Mouse (Mus musculus): Measurements from ENCODE around the gene Cd101. TPM values are rescaled to one million over a fixed set of nuclear protein-coding genes. Genes with fewer than 3 reads are reported as not detected.
A peak's percentile ranks its signal among the peaks of the same experiment; 100 is the strongest.

Cd101 gene
- polyA plus RNA-seq, 1 experiment from 2014 or later, result 0.09 TPM

- H3K4me3 ChIP-seq (ENCODE audit: low read depth, low read length), result no peak overlapping the region
- ATAC-seq (ENCODE audit: low read depth), result no peak
- H3K9me3 ChIP-seq (replicated peaks; ENCODE audit: control insufficient read depth, low read length), result no peaks in the 10 kb centered on the region
- 54% methylated on average over 2 of the region's 2 CpGs for WGBS (ENCODE audit: insufficient replicate concordance)
- H3K4me2 ChIP-seq (ENCODE audit: low read depth, low read length), result no peak overlapping the region
- H3K9ac ChIP-seq (ENCODE audit: low read depth, low read length), result no peak overlapping the region
- H3K27ac ChIP-seq (ENCODE audit: low read length), result no peak overlapping the region
- no peaks in the 10 kb centered on the region for H3K36me3 ChIP-seq (ENCODE audit: control insufficient read depth, insufficient read depth)
- no peaks in the 10 kb centered on the region for H3K4me1 ChIP-seq (ENCODE audit: control insufficient read depth, low read depth, low read length)
- no peaks in the 10 kb centered on the region for H3K27me3 ChIP-seq (ENCODE audit: control insufficient read depth, insufficient read depth, low read depth, low read length)
These were observed 19.4 kb upstream of the Cd101 start for GRCm38 (mm10) chr3:101048781-101049180.

GRCm38 (mm10) chr3:101047586-101048275, 18.4 kb upstream of the Cd101 start:
- ATAC-seq (ENCODE audit: low read depth), result peak; percentile 56; the same call in 1 of the 2 replicates
- H3K27ac ChIP-seq (ENCODE audit: low read length), result no peak overlapping the region
- no peaks in the 10 kb centered on the region for H3K4me1 ChIP-seq (ENCODE audit: control insufficient read depth, low read depth, low read length)
- no peak overlapping the region for H3K4me3 ChIP-seq (ENCODE audit: low read depth, low read length)
- no peaks in the 10 kb centered on the region for H3K36me3 ChIP-seq (ENCODE audit: control insufficient read depth, insufficient read depth)
- no peaks in the 10 kb centered on the region for H3K27me3 ChIP-seq (ENCODE audit: control insufficient read depth, insufficient read depth, low read depth, low read length)
- WGBS (ENCODE audit: insufficient replicate concordance), result 64% methylated on average over 15 of the region's 15 CpGs
- H3K9ac ChIP-seq (ENCODE audit: low read depth, low read length), result no peak overlapping the region
- H3K4me2 ChIP-seq (ENCODE audit: low read depth, low read length), result no peak overlapping the region
- no peaks in the 10 kb centered on the region for H3K9me3 ChIP-seq (replicated peaks; ENCODE audit: control insufficient read depth, low read length)

- WGBS (ENCODE audit: insufficient replicate concordance), result 81% methylated on average over 15 of the region's 15 CpGs
- no peak overlapping the region for H3K27ac ChIP-seq (ENCODE audit: low read length)
- no peak for ATAC-seq (ENCODE audit: low read depth)
These were observed 16.1 kb upstream of the Cd101 start for GRCm38 (mm10) chr3:101045431-101045830.

GRCm38 (mm10) chr3:101044686-101045085, 15.3 kb upstream of the Cd101 start:
- WGBS (ENCODE audit: insufficient replicate concordance), result 70% methylated on average over 6 of the region's 6 CpGs
- Histone ChIP-seq H3K36me3 (ENCODE audit: control insufficient read depth, insufficient read depth) (no peaks in the 10 kb centered on the region), H3K27me3 (ENCODE audit: control insufficient read depth, insufficient read depth, low read depth, low read length) (no peaks in the 10 kb centered on the region), H3K4me2 (ENCODE audit: low read depth, low read length) (no peak overlapping the region), H3K4me1 (ENCODE audit: control insufficient read depth, low read depth, low read length) (no peaks in the 10 kb centered on the region), H3K27ac (ENCODE audit: low read length) (no peak overlapping the region), H3K9ac (ENCODE audit: low read depth, low read length) (no peak overlapping the region), H3K4me3 (ENCODE audit: low read depth, low read length) (no peak overlapping the region), H3K9me3 (replicated peaks; ENCODE audit: control insufficient read depth, low read length) (no peaks in the 10 kb centered on the region)
- ATAC-seq (ENCODE audit: low read depth), result no peak

More at GRCm38 (mm10) chr3:101045431-101045830, 16.1 kb upstream of the Cd101 start:
- H3K9me3 ChIP-seq (replicated peaks; ENCODE audit: control insufficient read depth, low read length), result no peaks in the 10 kb centered on the region
- H3K9ac ChIP-seq (ENCODE audit: low read depth, low read length), result no peak overlapping the region
- no peaks in the 10 kb centered on the region for H3K36me3 ChIP-seq (ENCODE audit: control insufficient read depth, insufficient read depth)
- no peak overlapping the region for H3K4me2 ChIP-seq (ENCODE audit: low read depth, low read length)
- no peaks in the 10 kb centered on the region for H3K4me1 ChIP-seq (ENCODE audit: control insufficient read depth, low read depth, low read length)
- H3K4me3 ChIP-seq (ENCODE audit: low read depth, low read length), result no peak overlapping the region
- H3K27me3 ChIP-seq (ENCODE audit: control insufficient read depth, insufficient read depth, low read depth, low read length), result no peaks in the 10 kb centered on the region

- no peak overlapping the region for H3K9ac ChIP-seq (ENCODE audit: low read depth, low read length)
- H3K4me3 ChIP-seq (ENCODE audit: low read depth, low read length), result no peak overlapping the region
- no peak for ATAC-seq (ENCODE audit: low read depth)
- H3K4me2 ChIP-seq (ENCODE audit: low read depth, low read length), result no peak overlapping the region
- no peaks in the 10 kb centered on the region for H3K9me3 ChIP-seq (replicated peaks; ENCODE audit: control insufficient read depth, low read length)
- no peaks in the 10 kb centered on the region for H3K27me3 ChIP-seq (ENCODE audit: control insufficient read depth, insufficient read depth, low read depth, low read length)
- WGBS (ENCODE audit: insufficient replicate concordance), result 67% methylated on average over 7 of the region's 7 CpGs
- no peaks in the 10 kb centered on the region for H3K4me1 ChIP-seq (ENCODE audit: control insufficient read depth, low read depth, low read length)
- no peaks in the 10 kb centered on the region for H3K36me3 ChIP-seq (ENCODE audit: control insufficient read depth, insufficient read depth)
- H3K27ac ChIP-seq (ENCODE audit: low read length), result no peak overlapping the region
These were observed 12.6 kb upstream of the Cd101 start for GRCm38 (mm10) chr3:101041997-101042396.

- H3K27me3 ChIP-seq (ENCODE audit: control insufficient read depth, insufficient read depth, low read depth, low read length), result no peaks in the 10 kb centered on the region
- WGBS (ENCODE audit: insufficient replicate concordance), result 45% methylated on average over 5 of the region's 5 CpGs
- H3K27ac ChIP-seq (ENCODE audit: low read length), result no peak overlapping the region
- no peaks in the 10 kb centered on the region for H3K9me3 ChIP-seq (replicated peaks; ENCODE audit: control insufficient read depth, low read length)
- no peaks in the 10 kb centered on the region for H3K36me3 ChIP-seq (ENCODE audit: control insufficient read depth, insufficient read depth)
- H3K4me3 ChIP-seq (ENCODE audit: low read depth, low read length), result no peak overlapping the region
- H3K4me2 ChIP-seq (ENCODE audit: low read depth, low read length), result no peak overlapping the region
- ATAC-seq (ENCODE audit: low read depth), result no peak
- no peak overlapping the region for H3K9ac ChIP-seq (ENCODE audit: low read depth, low read length)
- no peaks in the 10 kb centered on the region for H3K4me1 ChIP-seq (ENCODE audit: control insufficient read depth, low read depth, low read length)
These were observed 8.7 kb upstream of the Cd101 start for GRCm38 (mm10) chr3:101037984-101038545.

- Histone ChIP-seq H3K9me3 (replicated peaks; ENCODE audit: control insufficient read depth, low read length) (no peaks in the 10 kb centered on the region), H3K27me3 (ENCODE audit: control insufficient read depth, insufficient read depth, low read depth, low read length) (no peaks in the 10 kb centered on the region), H3K4me3 (ENCODE audit: low read depth, low read length) (no peak overlapping the region), H3K27ac (ENCODE audit: low read length) (no peak overlapping the region), H3K9ac (ENCODE audit: low read depth, low read length) (no peak overlapping the region), H3K36me3 (ENCODE audit: control insufficient read depth, insufficient read depth) (no peaks in the 10 kb centered on the region), H3K4me1 (ENCODE audit: control insufficient read depth, low read depth, low read length) (no peaks in the 10 kb centered on the region), H3K4me2 (ENCODE audit: low read depth, low read length) (no peak overlapping the region)
- no peak for ATAC-seq (ENCODE audit: low read depth)
- 81% methylated on average over 2 of the region's 2 CpGs for WGBS (ENCODE audit: insufficient replicate concordance)
These were observed 6.6 kb upstream of the Cd101 start for GRCm38 (mm10) chr3:101036001-101036400.

- Histone ChIP-seq H3K9me3 (replicated peaks; ENCODE audit: control insufficient read depth, low read length) (no peaks in the 10 kb centered on the region), H3K27ac (ENCODE audit: low read length) (no peak overlapping the region), H3K9ac (ENCODE audit: low read depth, low read length) (no peak overlapping the region), H3K27me3 (ENCODE audit: control insufficient read depth, insufficient read depth, low read depth, low read length) (no peaks in the 10 kb centered on the region), H3K4me2 (ENCODE audit: low read depth, low read length) (no peak overlapping the region), H3K4me3 (ENCODE audit: low read depth, low read length) (no peak overlapping the region), H3K36me3 (ENCODE audit: control insufficient read depth, insufficient read depth) (no peaks in the 10 kb centered on the region), H3K4me1 (ENCODE audit: control insufficient read depth, low read depth, low read length) (no peaks in the 10 kb centered on the region)
- 67% methylated on average over 9 of the region's 9 CpGs for WGBS (ENCODE audit: insufficient replicate concordance)
- no peak for ATAC-seq (ENCODE audit: low read depth)
These were observed 5.2 kb upstream of the Cd101 start for GRCm38 (mm10) chr3:101034509-101034908.

GRCm38 (mm10) chr3:101033644-101034043, 4.3 kb upstream of the Cd101 start:
- WGBS (ENCODE audit: insufficient replicate concordance), result 27% methylated on average over 4 of the region's 4 CpGs
- Histone ChIP-seq H3K4me2 (ENCODE audit: low read depth, low read length) (no peak overlapping the region), H3K27ac (ENCODE audit: low read length) (no peak overlapping the region), H3K9me3 (replicated peaks; ENCODE audit: control insufficient read depth, low read length) (no peaks in the 10 kb centered on the region), H3K27me3 (ENCODE audit: control insufficient read depth, insufficient read depth, low read depth, low read length) (no peaks in the 10 kb centered on the region), H3K9ac (ENCODE audit: low read depth, low read length) (no peak overlapping the region), H3K36me3 (ENCODE audit: control insufficient read depth, insufficient read depth) (no peaks in the 10 kb centered on the region), H3K4me3 (ENCODE audit: low read depth, low read length) (no peak overlapping the region), H3K4me1 (ENCODE audit: control insufficient read depth, low read depth, low read length) (no peaks in the 10 kb centered on the region)
- no peak for ATAC-seq (ENCODE audit: low read depth)

All from liver, embryonic 16.5 days (tissue).